Mouse (Mus musculus): ENCODE data around the gene Pi16.

DNA sequence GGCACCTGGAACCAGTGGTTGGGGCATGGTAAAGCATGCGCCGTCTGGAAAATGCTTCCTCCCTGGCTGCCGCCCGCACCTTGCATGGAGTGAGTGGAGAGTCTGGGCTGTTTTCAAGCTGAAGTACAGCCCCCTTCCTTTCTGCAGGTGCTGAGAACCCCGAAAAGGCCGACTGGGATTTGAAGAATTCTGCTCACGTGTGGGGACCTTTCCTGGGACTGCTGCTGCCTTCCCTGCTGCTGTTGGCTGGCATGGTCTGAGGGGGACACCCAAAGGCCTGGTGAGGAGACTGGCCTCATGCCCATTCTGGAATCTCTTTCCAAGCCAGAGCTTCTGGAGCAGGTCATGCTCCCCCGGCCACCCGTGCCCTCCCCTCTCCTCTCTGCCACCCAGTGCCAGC is 10.2 kb downstream of the Pi16 start:
- TF ChIP-seq ZNF384 (IDR thresholded peaks at IDR 0.05; ENCODE audit: low read depth, low read length) = no peak
- TF ChIP-seq ZC3H11A (IDR thresholded peaks at IDR 0.05; ENCODE audit: borderline replicate concordance, low read depth, low read length) = no peak
- TF ChIP-seq CHD2 (IDR thresholded peaks at IDR 0.05; ENCODE audit: low read depth, low read length) = no peak
